Mouse (Mus musculus) splenic B cell, adult 2 months (primary cell): ENCODE results near the gene Pigl.
"Not testable (repeated sequence)": the region's sequence is repeated elsewhere in the genome, so short reads cannot be mapped to it uniquely, and the experiment has no call there.

ENCODE experiments used
- DNase-seq: peaks from one replicate; pipeline ENCODE4 v3.0.0-alpha.2; 2011; ENCODE audit warnings: low read depth, low spot score
- H3K27me3 ChIP-seq: 2 replicates; pipeline ENCODE4 v1.6.1; 2012; ENCODE audit warnings: mild to moderate bottlenecking, low read length, moderate library complexity, mixed read lengths; ENCODE audit not compliant: control insufficient read depth, poor library complexity, insufficient read depth, severe bottlenecking
- H3K36me3 ChIP-seq: 2 replicates; pipeline ENCODE4 v1.6.1; 2012; ENCODE audit warnings: mild to moderate bottlenecking, low read length, moderate library complexity, mixed read lengths; ENCODE audit not compliant: control insufficient read depth, poor library complexity, insufficient read depth, severe bottlenecking

The Pigl gene

DNA sequence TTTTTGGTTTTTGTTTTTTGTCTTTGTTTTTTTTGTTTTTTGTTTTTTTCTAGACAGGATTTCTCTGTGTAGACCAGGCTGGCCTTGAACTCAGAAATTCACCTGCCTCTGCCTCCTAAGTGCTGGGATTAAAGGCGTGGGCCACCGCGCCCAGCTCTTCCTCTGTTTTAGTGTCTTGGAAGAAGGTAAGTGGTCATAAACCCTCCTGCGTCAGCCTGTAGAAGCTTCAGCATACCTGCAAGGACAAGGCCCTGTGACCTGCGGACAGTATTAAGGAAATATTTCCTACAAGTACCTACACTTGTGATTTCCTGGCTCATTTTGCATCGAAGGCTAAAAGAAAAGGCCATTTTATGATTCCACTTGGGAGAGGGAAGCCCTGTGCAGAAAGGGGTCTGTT, 35.4 kb downstream of the Pigl start:
- no peak for DNase-seq
- peaks cover 1% of the 10 kb centered on the region; the same call in 1 of the 2 replicates for H3K36me3 ChIP-seq
- H3K27me3 ChIP-seq: no peaks in the 10 kb centered on the region

DNA sequence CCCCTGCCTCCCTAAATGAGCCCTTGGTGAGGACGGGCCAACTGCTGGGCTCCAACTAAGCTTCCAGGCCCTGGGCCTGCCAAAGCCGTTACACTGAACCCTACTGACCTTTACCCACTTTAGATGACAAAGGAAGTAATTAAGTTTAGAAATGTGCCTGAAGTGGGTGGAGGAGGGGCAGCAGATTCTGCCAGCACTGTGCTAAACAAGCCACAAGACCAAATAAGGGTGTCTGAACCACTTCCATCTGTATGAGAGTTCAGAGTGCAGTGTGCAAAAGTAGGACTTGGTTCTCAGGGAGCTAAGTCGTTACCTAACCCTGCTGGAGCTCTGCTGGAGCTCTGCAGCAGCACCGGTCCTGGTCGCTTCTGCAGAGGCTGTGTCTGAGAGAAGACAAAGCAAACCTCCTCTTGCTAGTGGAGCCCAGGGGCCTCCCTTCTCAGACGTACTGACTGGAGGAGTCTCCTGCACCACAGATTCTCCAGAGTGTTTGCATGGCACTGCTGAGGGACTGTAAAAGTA, 36.6 kb downstream of the Pigl start:
- H3K36me3 ChIP-seq: peaks cover 1% of the 10 kb centered on the region; the same call in 1 of the 2 replicates
- DNase-seq: no peak
- H3K27me3 ChIP-seq: no peaks in the 10 kb centered on the region

- no peaks in the 10 kb centered on the region for H3K27me3 ChIP-seq
- DNase-seq: no peak
- H3K36me3 ChIP-seq: peaks cover 1% of the 10 kb centered on the region; the same call in 1 of the 2 replicates
These were observed 37.1 kb downstream of the Pigl start for GRCm38 (mm10) chr11:62495276-62495801.

DNA sequence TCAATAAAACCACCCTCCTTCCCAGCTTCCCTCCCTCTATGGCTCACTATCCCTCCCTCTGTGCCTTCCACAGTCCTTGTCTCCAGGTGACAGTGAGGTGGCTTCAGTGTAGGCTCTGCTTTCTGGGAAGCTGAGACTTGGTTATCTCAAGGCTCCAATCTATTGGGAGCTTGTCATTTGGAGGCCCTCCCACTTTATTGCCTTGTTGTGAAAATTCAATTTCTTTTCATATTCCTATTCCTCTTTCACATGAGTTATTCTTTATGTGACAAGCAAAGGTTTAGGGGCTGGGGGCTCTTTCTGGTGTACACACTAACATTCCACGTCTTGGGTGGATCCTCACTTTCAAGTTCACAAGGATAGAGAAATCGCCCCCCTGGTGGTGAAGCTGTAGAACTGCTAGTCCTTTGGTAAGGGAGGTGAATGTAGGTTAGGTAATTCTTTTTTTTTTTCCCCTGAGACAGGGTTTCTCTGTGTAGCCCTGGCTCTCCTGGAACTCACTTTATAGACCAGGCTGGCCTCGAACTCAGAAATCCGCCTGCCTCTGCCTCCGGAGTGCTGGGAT, 38.0 kb downstream of the Pigl start:
- Histone ChIP-seq H3K27me3 (no peaks in the 10 kb centered on the region), H3K36me3 (0 out of 2 replicates have a peak, but pooled peaks cover 1% of the 10 kb centered on the region)
- DNase-seq: peak; percentile 66

GRCm38 (mm10) chr11:62497181-62497580, 38.9 kb downstream of the Pigl start:
- no peak for DNase-seq
- no peaks in the 10 kb centered on the region for H3K27me3 ChIP-seq
- H3K36me3 ChIP-seq: 0 out of 2 replicates have a peak, but pooled peaks cover 1% of the 10 kb centered on the region

DNA sequence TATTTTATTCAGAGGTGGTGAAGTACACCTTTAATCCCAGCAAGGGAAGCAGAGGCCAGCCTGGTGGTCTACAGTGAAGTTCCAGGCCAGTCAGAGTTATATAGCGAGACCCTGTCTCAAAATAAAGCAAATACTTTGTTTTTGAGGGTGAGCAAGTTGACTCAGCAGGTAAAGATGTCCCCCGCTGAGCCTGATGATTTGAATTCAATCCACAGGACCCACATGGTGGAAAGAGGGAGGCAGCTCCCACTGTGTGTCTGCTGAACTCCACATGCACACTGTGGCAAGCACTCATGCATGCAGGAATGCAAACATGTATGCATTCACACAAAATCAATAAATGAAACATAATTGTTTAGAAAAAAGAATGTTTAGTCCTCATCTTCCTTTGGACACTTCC, 40.5 kb downstream of the Pigl start:
- H3K27me3 ChIP-seq: no peaks in the 10 kb centered on the region
- no peak for DNase-seq
- H3K36me3 ChIP-seq: no peaks in the 10 kb centered on the region

DNA sequence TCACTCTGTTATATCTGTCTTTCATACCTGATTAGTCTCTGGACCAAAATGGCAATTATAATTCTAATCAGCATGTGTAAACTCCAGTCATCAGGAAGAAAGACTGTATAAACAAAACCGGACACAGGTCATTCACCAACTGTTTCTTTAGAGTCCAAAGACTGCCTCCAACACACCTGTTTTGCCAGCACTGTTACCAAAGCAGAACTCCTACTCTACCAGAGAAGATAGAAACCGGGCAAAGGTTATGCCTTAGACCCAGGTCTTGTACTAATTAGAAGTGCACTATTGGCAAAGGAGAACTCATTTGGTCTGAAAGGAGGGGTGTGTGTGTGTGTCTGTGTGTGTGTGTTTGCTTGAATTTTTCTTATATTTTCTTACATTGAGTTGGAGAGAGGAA, 42.3 kb downstream of the Pigl start:
- no peak for DNase-seq
- H3K36me3 ChIP-seq: no peaks in the 10 kb centered on the region
- H3K27me3 ChIP-seq: no peaks in the 10 kb centered on the region

DNA sequence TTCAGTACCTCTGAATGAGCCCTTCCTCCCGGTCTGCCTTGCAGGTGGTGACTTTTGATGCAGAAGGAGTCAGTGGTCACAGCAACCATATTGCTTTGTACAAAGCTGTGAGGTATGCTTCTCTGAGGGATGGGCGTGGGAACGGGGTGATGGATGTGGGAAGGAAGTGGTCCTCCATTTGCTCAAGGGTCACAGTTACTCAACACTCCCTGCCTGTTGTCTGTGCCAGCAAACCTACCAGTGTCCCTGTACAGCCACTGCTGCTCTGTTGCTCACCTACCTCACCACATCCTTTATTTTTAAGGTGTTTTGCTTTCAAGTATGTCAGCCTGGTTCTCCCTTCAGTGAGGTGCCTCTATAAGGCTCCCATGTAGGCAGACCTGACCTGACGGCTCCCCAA, 49.4 kb downstream of the Pigl start:
- DNase-seq: no peak
- H3K27me3 ChIP-seq: no peaks in the 10 kb centered on the region
- H3K36me3 ChIP-seq: no peaks in the 10 kb centered on the region

GRCm38 (mm10) chr11:62508365-62508764, 50.1 kb downstream of the Pigl start:
- not testable (repeated sequence) for DNase-seq, H3K27me3 ChIP-seq, H3K36me3 ChIP-seq

- H3K36me3 ChIP-seq, H3K27me3 ChIP-seq, DNase-seq: not testable (repeated sequence)
These were observed 50.6 kb downstream of the Pigl start for GRCm38 (mm10) chr11:62508816-62509215.

DNA sequence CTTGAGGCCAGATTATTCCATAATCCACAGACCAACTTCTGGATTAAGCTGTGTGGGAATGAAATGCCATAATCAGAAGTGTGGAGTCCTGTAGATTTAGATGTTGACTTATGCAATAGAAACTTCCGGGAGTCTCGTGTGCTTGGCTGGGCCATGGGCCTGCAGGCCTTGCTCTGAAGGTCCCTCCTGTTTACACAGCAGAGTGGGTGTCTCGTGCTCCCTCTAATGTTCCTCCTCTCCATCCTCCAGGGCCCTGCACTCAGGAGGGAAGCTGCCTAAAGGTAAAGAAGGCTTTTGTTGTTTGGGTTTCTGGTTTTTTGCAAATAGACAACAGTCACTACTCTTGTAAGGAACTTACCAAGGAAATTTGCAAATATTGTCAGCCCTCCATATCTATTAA, 51.3 kb downstream of the Pigl start:
- H3K36me3 ChIP-seq: no peaks in the 10 kb centered on the region
- DNase-seq: no peak
- H3K27me3 ChIP-seq: no peaks in the 10 kb centered on the region

- H3K27me3 ChIP-seq: no peaks in the 10 kb centered on the region
- H3K36me3 ChIP-seq: no peaks in the 10 kb centered on the region
- no peak for DNase-seq
These were observed 52.7 kb downstream of the Pigl start for GRCm38 (mm10) chr11:62510956-62511355.

GRCm38 (mm10) chr11:62511444-62512202, 53.4 kb downstream of the Pigl start:
- DNase-seq: no peak
- no peaks in the 10 kb centered on the region for H3K27me3 ChIP-seq
- H3K36me3 ChIP-seq: no peaks in the 10 kb centered on the region

DNA sequence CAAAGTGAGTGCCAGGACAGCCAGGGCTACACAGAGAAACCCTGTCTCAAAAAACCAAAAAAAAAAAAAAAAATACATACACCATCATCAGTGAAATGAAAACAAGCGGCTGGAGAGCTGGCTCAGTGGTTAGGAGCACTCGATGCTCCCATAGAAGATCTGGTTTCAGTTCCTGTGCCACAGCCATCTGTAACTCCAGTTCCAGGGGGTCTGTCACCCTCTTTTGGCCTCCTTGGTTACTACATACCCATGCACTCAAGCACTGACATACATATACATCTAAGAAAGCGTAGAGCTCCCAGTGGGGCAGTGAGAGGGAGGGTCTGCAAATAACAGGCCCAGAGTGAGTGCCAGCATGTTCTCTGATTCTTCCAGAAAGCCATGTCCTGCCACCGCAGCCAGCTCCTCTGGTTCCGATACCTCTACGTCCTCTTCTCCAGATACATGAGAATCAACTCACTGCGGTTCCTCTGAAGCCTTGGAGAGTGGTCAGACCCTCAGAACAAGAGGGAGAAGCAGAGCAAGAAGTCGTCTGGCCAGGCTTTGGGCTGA, 54.3 kb downstream of the Pigl start:
- H3K36me3 ChIP-seq: no peaks in the 10 kb centered on the region
- no peaks in the 10 kb centered on the region for H3K27me3 ChIP-seq
- DNase-seq: peak; percentile 8

DNA sequence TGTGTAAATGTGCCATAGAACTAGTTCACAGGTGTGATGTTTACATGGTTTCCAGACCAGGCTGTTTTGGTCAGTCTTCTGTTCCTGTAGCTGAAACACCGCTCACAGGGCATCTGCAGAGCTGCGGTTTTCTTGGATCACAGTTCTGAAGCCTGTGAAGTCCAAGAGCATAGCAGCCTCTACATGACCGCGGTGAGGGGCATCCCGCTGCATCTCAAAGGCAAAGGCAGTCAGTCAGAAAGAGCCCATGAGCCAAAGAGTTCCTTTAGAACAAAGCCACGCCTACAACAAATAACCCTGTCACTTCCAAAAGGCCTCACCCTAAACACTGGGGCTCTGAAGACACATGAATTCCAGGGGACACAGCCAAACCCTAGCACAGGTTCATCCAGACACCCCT, 55.1 kb downstream of the Pigl start:
- no peaks in the 10 kb centered on the region for H3K27me3 ChIP-seq
- DNase-seq: no peak
- H3K36me3 ChIP-seq: no peaks in the 10 kb centered on the region
